Mouse (Mus musculus): ENCODE measurements at regions not wholly inside any gene's neighbourhood (a gene's known extent, or its start where the extent isn't known, plus 50 kb on each side); places are given as distances from the start of the nearest gene placed in this dataset.
A peak's percentile ranks its signal among the peaks of the same experiment; 100 is the strongest.

- H3K27ac ChIP-seq (ENCODE audit: low read length): peak overlapping the region; percentile 60
- H3K9ac ChIP-seq (replicated peaks; ENCODE audit: low read depth, low read length): no peak overlapping the region
- 92% methylated on average over 6 of the region's 6 CpGs for WGBS
- no peaks in the 10 kb centered on the region for H3K36me3 ChIP-seq (ENCODE audit: control insufficient read depth, insufficient read depth)
- no peak overlapping the region for H3K4me2 ChIP-seq (ENCODE audit: low read length)
- no peak for ATAC-seq
- H3K4me1 ChIP-seq (replicated peaks; ENCODE audit: control insufficient read depth, insufficient read depth, low read length): peaks cover 11% of the 10 kb centered on the region
- no peaks in the 10 kb centered on the region for H3K9me3 ChIP-seq (ENCODE audit: control insufficient read depth, low read length)
- no peak overlapping the region for H3K4me3 ChIP-seq (replicated peaks; ENCODE audit: low read length)
- no peaks in the 10 kb centered on the region for H3K27me3 ChIP-seq (replicated peaks; ENCODE audit: control insufficient read depth, insufficient read depth, low read length)
These were observed 718.4 kb upstream of the Tbl1xr1 start for GRCm38 (mm10) chr3:21358068-21358467.

- Histone ChIP-seq H3K27me3 (replicated peaks; ENCODE audit: control insufficient read depth, insufficient read depth, low read length) (no peaks in the 10 kb centered on the region), H3K36me3 (ENCODE audit: control insufficient read depth, insufficient read depth) (no peaks in the 10 kb centered on the region), H3K9ac (replicated peaks; ENCODE audit: low read depth, low read length) (no peak overlapping the region), H3K4me1 (replicated peaks; ENCODE audit: control insufficient read depth, insufficient read depth, low read length) (peaks cover 10% of the 10 kb centered on the region), H3K27ac (ENCODE audit: low read length) (no peak overlapping the region), H3K4me3 (replicated peaks; ENCODE audit: low read length) (no peak overlapping the region), H3K4me2 (ENCODE audit: low read length) (no peak overlapping the region), H3K9me3 (ENCODE audit: control insufficient read depth, low read length) (no peaks in the 10 kb centered on the region)
- 77% methylated on average over 3 of the region's 3 CpGs for WGBS
- ATAC-seq: no peak
These were observed 715.4 kb upstream of the Tbl1xr1 start for GRCm38 (mm10) chr3:21361069-21361468.

- Histone ChIP-seq H3K9ac (replicated peaks; ENCODE audit: low read depth, low read length) (no peak overlapping the region), H3K27ac (ENCODE audit: low read length) (no peak overlapping the region), H3K4me2 (ENCODE audit: low read length) (no peak overlapping the region), H3K27me3 (replicated peaks; ENCODE audit: control insufficient read depth, insufficient read depth, low read length) (no peaks in the 10 kb centered on the region), H3K4me3 (replicated peaks; ENCODE audit: low read length) (no peak overlapping the region), H3K4me1 (replicated peaks; ENCODE audit: control insufficient read depth, insufficient read depth, low read length) (no peaks in the 10 kb centered on the region), H3K9me3 (ENCODE audit: control insufficient read depth, low read length) (no peaks in the 10 kb centered on the region), H3K36me3 (ENCODE audit: control insufficient read depth, insufficient read depth) (no peaks in the 10 kb centered on the region)
- no peak for ATAC-seq
- WGBS: 86% methylated on average over 2 of the region's 2 CpGs
These were observed 696.6 kb upstream of the Tbl1xr1 start for GRCm38 (mm10) chr3:21379816-21380215.

GRCm38 (mm10) chr3:21381072-21381471, 695.4 kb upstream of the Tbl1xr1 start:
- H3K4me1 ChIP-seq (replicated peaks; ENCODE audit: control insufficient read depth, insufficient read depth, low read length): no peaks in the 10 kb centered on the region
- H3K27ac ChIP-seq (ENCODE audit: low read length): no peak overlapping the region
- H3K9me3 ChIP-seq (ENCODE audit: control insufficient read depth, low read length): no peaks in the 10 kb centered on the region
- H3K4me3 ChIP-seq (replicated peaks; ENCODE audit: low read length): no peak overlapping the region
- no peak for ATAC-seq
- H3K9ac ChIP-seq (replicated peaks; ENCODE audit: low read depth, low read length): no peak overlapping the region
- no peaks in the 10 kb centered on the region for H3K36me3 ChIP-seq (ENCODE audit: control insufficient read depth, insufficient read depth)
- no peak overlapping the region for H3K4me2 ChIP-seq (ENCODE audit: low read length)
- 76% methylated on average over 3 of the region's 3 CpGs for WGBS
- no peaks in the 10 kb centered on the region for H3K27me3 ChIP-seq (replicated peaks; ENCODE audit: control insufficient read depth, insufficient read depth, low read length)

- H3K27ac ChIP-seq (ENCODE audit: low read length): no peak overlapping the region
- no peak overlapping the region for H3K9ac ChIP-seq (replicated peaks; ENCODE audit: low read depth, low read length)
- no peaks in the 10 kb centered on the region for H3K9me3 ChIP-seq (ENCODE audit: control insufficient read depth, low read length)
- no peak overlapping the region for H3K4me3 ChIP-seq (replicated peaks; ENCODE audit: low read length)
- H3K36me3 ChIP-seq (ENCODE audit: control insufficient read depth, insufficient read depth): no peaks in the 10 kb centered on the region
- no peak for ATAC-seq
- H3K4me1 ChIP-seq (replicated peaks; ENCODE audit: control insufficient read depth, insufficient read depth, low read length): no peaks in the 10 kb centered on the region
- H3K27me3 ChIP-seq (replicated peaks; ENCODE audit: control insufficient read depth, insufficient read depth, low read length): no peaks in the 10 kb centered on the region
- WGBS: 76% methylated on average over 2 of the region's 2 CpGs
- no peak overlapping the region for H3K4me2 ChIP-seq (ENCODE audit: low read length)
These were observed 672.9 kb upstream of the Tbl1xr1 start for GRCm38 (mm10) chr3:21403551-21403950.

GRCm38 (mm10) chr3:21404058-21404457, 672.4 kb upstream of the Tbl1xr1 start:
- Histone ChIP-seq H3K9me3 (ENCODE audit: control insufficient read depth, low read length) (no peaks in the 10 kb centered on the region), H3K4me3 (replicated peaks; ENCODE audit: low read length) (no peak overlapping the region), H3K27me3 (replicated peaks; ENCODE audit: control insufficient read depth, insufficient read depth, low read length) (no peaks in the 10 kb centered on the region), H3K36me3 (ENCODE audit: control insufficient read depth, insufficient read depth) (no peaks in the 10 kb centered on the region), H3K4me1 (replicated peaks; ENCODE audit: control insufficient read depth, insufficient read depth, low read length) (no peaks in the 10 kb centered on the region), H3K27ac (ENCODE audit: low read length) (no peak overlapping the region), H3K4me2 (ENCODE audit: low read length) (no peak overlapping the region), H3K9ac (replicated peaks; ENCODE audit: low read depth, low read length) (no peak overlapping the region)
- 55% methylated on average over 3 of the region's 3 CpGs for WGBS
- no peak for ATAC-seq

GRCm38 (mm10) chr3:21407077-21407476, 669.4 kb upstream of the Tbl1xr1 start:
- Histone ChIP-seq H3K4me2 (ENCODE audit: low read length) (no peak overlapping the region), H3K4me3 (replicated peaks; ENCODE audit: low read length) (no peak overlapping the region), H3K27me3 (replicated peaks; ENCODE audit: control insufficient read depth, insufficient read depth, low read length) (no peaks in the 10 kb centered on the region), H3K9me3 (ENCODE audit: control insufficient read depth, low read length) (no peaks in the 10 kb centered on the region), H3K4me1 (replicated peaks; ENCODE audit: control insufficient read depth, insufficient read depth, low read length) (no peaks in the 10 kb centered on the region), H3K36me3 (ENCODE audit: control insufficient read depth, insufficient read depth) (no peaks in the 10 kb centered on the region), H3K27ac (ENCODE audit: low read length) (no peak overlapping the region), H3K9ac (replicated peaks; ENCODE audit: low read depth, low read length) (no peak overlapping the region)
- no peak for ATAC-seq
- WGBS: 94% methylated on average over 5 of the region's 5 CpGs

- H3K9me3 ChIP-seq (ENCODE audit: control insufficient read depth, low read length): no peaks in the 10 kb centered on the region
- WGBS: 93% methylated on average over 2 of the region's 2 CpGs
- no peak overlapping the region for H3K9ac ChIP-seq (replicated peaks; ENCODE audit: low read depth, low read length)
- H3K36me3 ChIP-seq (ENCODE audit: control insufficient read depth, insufficient read depth): no peaks in the 10 kb centered on the region
- H3K4me1 ChIP-seq (replicated peaks; ENCODE audit: control insufficient read depth, insufficient read depth, low read length): no peaks in the 10 kb centered on the region
- ATAC-seq: no peak
- H3K27ac ChIP-seq (ENCODE audit: low read length): no peak overlapping the region
- H3K4me3 ChIP-seq (replicated peaks; ENCODE audit: low read length): no peak overlapping the region
- H3K27me3 ChIP-seq (replicated peaks; ENCODE audit: control insufficient read depth, insufficient read depth, low read length): no peaks in the 10 kb centered on the region
- H3K4me2 ChIP-seq (ENCODE audit: low read length): no peak overlapping the region
These were observed 664.4 kb upstream of the Tbl1xr1 start for GRCm38 (mm10) chr3:21412010-21412409.

GRCm38 (mm10) chr3:21423139-21423538, 653.3 kb upstream of the Tbl1xr1 start:
- peaks cover 10% of the 10 kb centered on the region for H3K4me1 ChIP-seq (replicated peaks; ENCODE audit: control insufficient read depth, insufficient read depth, low read length)
- no peaks in the 10 kb centered on the region for H3K27me3 ChIP-seq (replicated peaks; ENCODE audit: control insufficient read depth, insufficient read depth, low read length)
- 0 out of 2 replicates have a peak, but pooled peaks have one; percentile 30 for ATAC-seq
- 20% methylated on average over 5 of the region's 5 CpGs for WGBS
- H3K4me2 ChIP-seq (ENCODE audit: low read length): 0 out of 2 replicates have a peak overlapping the region, but pooled peaks have one; percentile 6
- no peaks in the 10 kb centered on the region for H3K36me3 ChIP-seq (ENCODE audit: control insufficient read depth, insufficient read depth)
- H3K27ac ChIP-seq (ENCODE audit: low read length): no peak overlapping the region; the same call in 1 of the 2 replicates
- H3K9ac ChIP-seq (replicated peaks; ENCODE audit: low read depth, low read length): no peak overlapping the region
- H3K9me3 ChIP-seq (ENCODE audit: control insufficient read depth, low read length): no peaks in the 10 kb centered on the region
- no peak overlapping the region for H3K4me3 ChIP-seq (replicated peaks; ENCODE audit: low read length)

- no peaks in the 10 kb centered on the region for H3K9me3 ChIP-seq (ENCODE audit: control insufficient read depth, low read length)
- H3K4me2 ChIP-seq (ENCODE audit: low read length): no peak overlapping the region
- H3K4me1 ChIP-seq (replicated peaks; ENCODE audit: control insufficient read depth, insufficient read depth, low read length): peaks cover 12% of the 10 kb centered on the region
- ATAC-seq: peak; percentile 56
- no peak overlapping the region for H3K27ac ChIP-seq (ENCODE audit: low read length)
- no peaks in the 10 kb centered on the region for H3K36me3 ChIP-seq (ENCODE audit: control insufficient read depth, insufficient read depth)
- no peak overlapping the region for H3K4me3 ChIP-seq (replicated peaks; ENCODE audit: low read length)
- no peak overlapping the region for H3K9ac ChIP-seq (replicated peaks; ENCODE audit: low read depth, low read length)
- H3K27me3 ChIP-seq (replicated peaks; ENCODE audit: control insufficient read depth, insufficient read depth, low read length): no peaks in the 10 kb centered on the region
- WGBS: 60% methylated on average over 6 of the region's 6 CpGs
These were observed 649.9 kb upstream of the Tbl1xr1 start for GRCm38 (mm10) chr3:21426538-21426937.
